Mouse (Mus musculus): ENCODE results near the gene Man2a2.

The Man2a2 gene

GRCm38 (mm10) chr7:80371041-80371751, at the start of gene Man2a2:
Gene Man2a2, minus strand, starts transcription at chr7:80371375.
- no peak for DNase-seq (ENCODE audit: low read depth, low spot score)

- DNase-seq (ENCODE audit: low read depth, low spot score): no peak
Measured at GRCm38 (mm10) chr7:80420586-80420985, 49.4 kb upstream of the Man2a2 start.

- DNase-seq (ENCODE audit: low read depth, low spot score): no peak
Measured at GRCm38 (mm10) chr7:80419278-80419677, 48.1 kb upstream of the Man2a2 start.

- DNase-seq (ENCODE audit: low read depth, low spot score): no peak
Measured at GRCm38 (mm10) chr7:80418036-80418435, 46.9 kb upstream of the Man2a2 start.

GRCm38 (mm10) chr7:80417601-80418000, 46.4 kb upstream of the Man2a2 start:
- DNase-seq (ENCODE audit: low read depth, low spot score): no peak

- no peak for DNase-seq (ENCODE audit: low read depth, low spot score)
Measured at GRCm38 (mm10) chr7:80416969-80417368, 45.8 kb upstream of the Man2a2 start.

GRCm38 (mm10) chr7:80414303-80414855, 43.2 kb upstream of the Man2a2 start:
- no peak for DNase-seq (ENCODE audit: low read depth, low spot score)

- DNase-seq (ENCODE audit: low read depth, low spot score): no peak
Measured at GRCm38 (mm10) chr7:80413512-80414302, 42.5 kb upstream of the Man2a2 start.

GRCm38 (mm10) chr7:80412781-80413180, 41.6 kb upstream of the Man2a2 start:
- DNase-seq (ENCODE audit: low read depth, low spot score): no peak

GRCm38 (mm10) chr7:80412279-80412678, 41.1 kb upstream of the Man2a2 start:
- DNase-seq (ENCODE audit: low read depth, low spot score): no peak

- no peak for DNase-seq (ENCODE audit: low read depth, low spot score)
Measured at GRCm38 (mm10) chr7:80410380-80410779, 39.2 kb upstream of the Man2a2 start.

- no peak for DNase-seq (ENCODE audit: low read depth, low spot score)
Measured at GRCm38 (mm10) chr7:80407712-80408111, 36.5 kb upstream of the Man2a2 start.

- DNase-seq (ENCODE audit: low read depth, low spot score): no peak
Measured at GRCm38 (mm10) chr7:80406186-80406585, 35.0 kb upstream of the Man2a2 start.

- no peak for DNase-seq (ENCODE audit: low read depth, low spot score)
Measured at GRCm38 (mm10) chr7:80405188-80405695, 34.1 kb upstream of the Man2a2 start, which contains the start of gene Furin. Gene Furin, minus strand, starts transcription at chr7:80405436.

GRCm38 (mm10) chr7:80404101-80404894, 33.1 kb upstream of the Man2a2 start:
- DNase-seq (ENCODE audit: low read depth, low spot score): no peak

- DNase-seq (ENCODE audit: low read depth, low spot score): no peak
Measured at GRCm38 (mm10) chr7:80403551-80403950, 32.4 kb upstream of the Man2a2 start.

- no peak for DNase-seq (ENCODE audit: low read depth, low spot score)
Measured at GRCm38 (mm10) chr7:80402651-80403321, 31.6 kb upstream of the Man2a2 start.

GRCm38 (mm10) chr7:80401860-80402641, 30.9 kb upstream of the Man2a2 start:
- DNase-seq (ENCODE audit: low read depth, low spot score): no peak

- DNase-seq (ENCODE audit: low read depth, low spot score): no peak
Measured at GRCm38 (mm10) chr7:80401041-80401859, 30.1 kb upstream of the Man2a2 start.
